Mouse (Mus musculus) olfactory bulb, adult 2 months (tissue): ENCODE measurements around the gene Slc4a3.

Experiments used
- CTCF ChIP-seq: fragments of 200-500 bp; IDR thresholded peaks from 2 replicates; pipeline ENCODE4 v1.5.1; 2012; ENCODE audit warnings: low read depth, mild to moderate bottlenecking, low read length, moderate library complexity; ENCODE audit not compliant: insufficient read depth
- POLR2A ChIP-seq: fragments of 200-500 bp; IDR thresholded peaks from 2 replicates; pipeline ENCODE4 v1.6.1; 2012; ENCODE audit warnings: mild to moderate bottlenecking, low read depth, low read length, moderate library complexity; ENCODE audit not compliant: insufficient read depth

DNA sequence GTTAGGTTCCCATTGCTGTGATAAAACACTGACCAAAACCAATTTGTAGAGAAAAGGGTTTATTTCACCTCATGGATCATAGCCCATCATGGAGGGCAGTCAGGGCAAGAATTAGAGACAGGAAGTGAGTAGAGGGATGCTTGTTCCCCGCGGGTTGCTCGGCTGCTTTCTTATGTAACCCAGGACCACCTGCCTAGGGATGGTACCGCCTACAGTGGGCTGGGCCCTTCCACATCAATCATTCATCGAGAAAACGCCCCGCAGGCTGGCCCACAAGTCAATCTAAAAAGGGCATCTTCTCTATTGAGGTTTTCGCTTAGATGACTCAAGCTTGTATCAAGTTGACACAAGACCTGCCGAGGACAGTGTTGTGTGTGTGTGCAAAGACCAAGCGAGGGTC lies 37.0 kb downstream of the Slc4a3 start:
- TF ChIP-seq CTCF, result no peak
- TF ChIP-seq POLR2A, result no peak
